ENCODE assay signal across 9 mouse cellular contexts in genomic region chr3:117061831-117062230, GRCm38 (mm10).
DNase-seq lines count a peak whose midpoint lies in the region; ATAC-seq and TF ChIP-seq lines count a peak whose summit lies in the region.
"Had no signal": no experiment of that assay in that cellular context is flagged by ENCODE, and none has a peak within 500 bp of the region (broad histone marks: within the 10 kb centered on the region; RNA-seq: fewer than 3 reads in every experiment).

No protein-coding gene starts in this region.

- H3K4me1 ChIP-seq in heart, adult 2 months (ENCODE audit: control insufficient read depth, insufficient read depth, low read length) = peaks cover 1% of the 10 kb centered on the region; the same call in 1 of the 2 replicates
- peaks cover 10% of the 10 kb centered on the region for H3K4me1 ChIP-seq in heart, embryonic 12.5 days (replicated peaks)
- no peaks in the 10 kb centered on the region for H3K4me1 ChIP-seq in midbrain, postnatal 0 days (ENCODE audit: insufficient read depth, low read length)
- no peaks in the 10 kb centered on the region for H3K4me1 ChIP-seq in midbrain, embryonic 13.5 days (replicated peaks)
- H3K4me1 ChIP-seq: embryonic facial prominence, embryonic 10.5 days had no signal

- H3K4me3 ChIP-seq in heart, adult 2 months = no peak overlapping the region
- no peak overlapping the region for H3K4me3 ChIP-seq in heart, embryonic 12.5 days
- no peak overlapping the region for H3K4me3 ChIP-seq in midbrain, postnatal 0 days (ENCODE audit: low read depth, low read length)
- H3K4me3 ChIP-seq in midbrain, embryonic 13.5 days (replicated peaks) = no peak overlapping the region
- H3K4me3 ChIP-seq: embryonic facial prominence, embryonic 10.5 days had no signal

- intact Hi-C loops in heart, adult 2 months (cut with DNase I) = loop anchor here (1.0 to 5.0 kb wide), 2 partner anchors 95 to 158 kb away; partner anchors contain the start of genes 4930455H04Rik and Palmd

- ATAC-seq in heart, embryonic 12.5 days (ENCODE audit: insufficient number of reproducible peaks, low FRiP score) = no peak
- ATAC-seq in midbrain, postnatal 0 days (ENCODE audit: low FRiP score) = no peak
- no peak for ATAC-seq in midbrain, embryonic 13.5 days

- TF ChIP-seq POLR2A in heart, adult 2 months (IDR thresholded peaks at IDR 0.05; ENCODE audit: insufficient read depth, low read depth, low read length) = no peak

- H3K9ac ChIP-seq in heart, adult 2 months (ENCODE audit: low read depth, low read length) = no peak overlapping the region
- H3K9ac ChIP-seq in heart, embryonic 12.5 days = no peak overlapping the region
- H3K9ac ChIP-seq in midbrain, postnatal 0 days (replicated peaks; ENCODE audit: low read length, poor library complexity, severe bottlenecking) = no peak overlapping the region
- H3K9ac ChIP-seq in midbrain, embryonic 13.5 days (replicated peaks) = no peak overlapping the region

- peak; percentile 85 for TF ChIP-seq CTCF in heart, adult 2 months (IDR thresholded peaks at IDR 0.05)
- peak; percentile 44 for TF ChIP-seq CTCF in midbrain, postnatal 0 days (IDR thresholded peaks at IDR 0.05)

- DNase-seq in heart, adult 2 months = peak in 1 of 2 experiments; percentile 24
- DNase-seq in midbrain, postnatal 0 days (ENCODE audit: low spot score) = no peak
- peak; percentile 37 for DNase-seq in heart, postnatal 4 days
- DNase-seq in urinary bladder, postnatal 10 days (ENCODE audit: low spot score) = no peak
- no peak for DNase-seq in layer of hippocampus, adult 11-12 months (ENCODE audit: low spot score)
- no peak for DNase-seq in B cell, adult 2 months

- 94% methylated on average over 1 of the region's 1 CpGs for WGBS in heart, adult 2 months
- WGBS in heart, embryonic 12.5 days = 70% methylated on average over 1 of the region's 1 CpGs
- 67% methylated on average over 1 of the region's 1 CpGs for WGBS in midbrain, postnatal 0 days
- 55% methylated on average over 1 of the region's 1 CpGs for WGBS in midbrain, embryonic 13.5 days

- no peaks in the 10 kb centered on the region for H3K79me2 ChIP-seq in heart, adult 2 months (replicated peaks; ENCODE audit: control insufficient read depth, insufficient read depth, low read length)

- TF ChIP-seq EP300 in heart, adult 2 months (IDR thresholded peaks at IDR 0.05; ENCODE audit: insufficient read depth, low read depth, low read length) = no peak

- H3K4me2 ChIP-seq in heart, embryonic 12.5 days = no peak overlapping the region
- no peak overlapping the region for H3K4me2 ChIP-seq in midbrain, postnatal 0 days (ENCODE audit: low read depth, low read length, poor library complexity, severe bottlenecking)
- no peak overlapping the region for H3K4me2 ChIP-seq in midbrain, embryonic 13.5 days (replicated peaks)

- H3K36me3 ChIP-seq in heart, adult 2 months (ENCODE audit: control insufficient read depth, insufficient read depth, low read length) = no peaks in the 10 kb centered on the region
- H3K36me3 ChIP-seq in heart, embryonic 12.5 days = no peaks in the 10 kb centered on the region
- H3K36me3 ChIP-seq in midbrain, postnatal 0 days (ENCODE audit: insufficient read depth, low read length) = no peaks in the 10 kb centered on the region
- no peaks in the 10 kb centered on the region for H3K36me3 ChIP-seq in midbrain, embryonic 13.5 days
- H3K36me3 ChIP-seq: embryonic facial prominence, embryonic 10.5 days had no signal

- no peaks in the 10 kb centered on the region for H3K27me3 ChIP-seq in heart, adult 2 months (ENCODE audit: control insufficient read depth, insufficient read depth, low read length)
- H3K27me3 ChIP-seq in heart, embryonic 12.5 days (replicated peaks) = no peaks in the 10 kb centered on the region
- no peaks in the 10 kb centered on the region for H3K27me3 ChIP-seq in midbrain, postnatal 0 days (ENCODE audit: insufficient read depth, low read length)
- no peaks in the 10 kb centered on the region for H3K27me3 ChIP-seq in midbrain, embryonic 13.5 days

- H3K27ac ChIP-seq in heart, adult 2 months = no peak overlapping the region
- no peak overlapping the region for H3K27ac ChIP-seq in heart, embryonic 12.5 days (ENCODE audit: poor library complexity, severe bottlenecking)
- H3K27ac ChIP-seq in midbrain, postnatal 0 days (ENCODE audit: low read depth, low read length) = no peak overlapping the region
- no peak overlapping the region for H3K27ac ChIP-seq in midbrain, embryonic 13.5 days
- H3K27ac ChIP-seq: embryonic facial prominence, embryonic 10.5 days had no signal

- H3K9me3 ChIP-seq in heart, embryonic 12.5 days (replicated peaks) = no peaks in the 10 kb centered on the region
- H3K9me3 ChIP-seq in midbrain, postnatal 0 days (ENCODE audit: low read length) = no peaks in the 10 kb centered on the region
- no peaks in the 10 kb centered on the region for H3K9me3 ChIP-seq in midbrain, embryonic 13.5 days
- H3K9me3 ChIP-seq: embryonic facial prominence, embryonic 10.5 days had no signal
